Mouse (Mus musculus) G1E (cell line): Measurements from ENCODE around the gene Aff3.

Experiments
- CTCF ChIP-seq: IDR thresholded peaks from 2 replicates; pipeline ENCODE4 v1.5.1; 2012; ENCODE audit warnings: low read depth, low read length, inconsistent platforms, mixed read lengths
- GATA1 ChIP-seq: IDR thresholded peaks from 2 replicates; pipeline ENCODE4 v1.6.1; 2012; ENCODE audit warnings: borderline replicate concordance, low read length, inconsistent platforms, mixed read lengths
- TAL1 ChIP-seq: conservative IDR thresholded peaks from 2 replicates; pipeline ENCODE4 v1.6.1; 2012; ENCODE audit warnings: low read depth, low read length, inconsistent platforms, mixed read lengths

DNA sequence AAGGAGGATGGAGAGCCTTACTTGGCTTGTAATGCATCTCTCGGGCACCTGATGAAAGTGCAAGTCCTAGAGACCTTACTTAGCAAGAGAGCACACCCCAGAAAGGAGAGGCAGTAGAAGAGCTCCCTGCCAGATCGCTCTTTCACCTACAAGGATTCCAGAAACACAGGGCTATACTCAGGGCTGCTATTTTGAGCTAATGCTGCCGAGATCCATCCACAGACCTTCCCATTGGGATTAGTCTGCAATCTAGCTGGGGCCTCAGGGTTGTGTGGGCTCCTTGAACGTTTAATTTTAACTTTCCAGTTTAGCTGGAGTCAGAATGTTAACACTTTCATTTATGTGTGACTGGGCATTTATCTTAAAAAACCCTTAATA lies 150.1 kb downstream of the Aff3 start:
- TF ChIP-seq GATA1 (no peak), CTCF (no peak), TAL1 (no peak)
